Mouse (Mus musculus) cerebellum, adult 2 months (tissue): ENCODE data around the gene Nkrf.

Experiments used
- CTCF ChIP-seq: fragments of 200-500 bp; IDR thresholded peaks from 2 replicates; pipeline ENCODE4 v1.5.1; 2011; ENCODE audit warnings: low read depth, mild to moderate bottlenecking, control low read depth, low read length, moderate library complexity, borderline replicate concordance; ENCODE audit not compliant: insufficient read depth
- POLR2A ChIP-seq: fragments of 200-500 bp; IDR thresholded peaks from 2 replicates; pipeline ENCODE4 v1.6.1; 2011; ENCODE audit warnings: low read length, control low read depth, borderline replicate concordance; ENCODE audit not compliant: insufficient read depth

DNA sequence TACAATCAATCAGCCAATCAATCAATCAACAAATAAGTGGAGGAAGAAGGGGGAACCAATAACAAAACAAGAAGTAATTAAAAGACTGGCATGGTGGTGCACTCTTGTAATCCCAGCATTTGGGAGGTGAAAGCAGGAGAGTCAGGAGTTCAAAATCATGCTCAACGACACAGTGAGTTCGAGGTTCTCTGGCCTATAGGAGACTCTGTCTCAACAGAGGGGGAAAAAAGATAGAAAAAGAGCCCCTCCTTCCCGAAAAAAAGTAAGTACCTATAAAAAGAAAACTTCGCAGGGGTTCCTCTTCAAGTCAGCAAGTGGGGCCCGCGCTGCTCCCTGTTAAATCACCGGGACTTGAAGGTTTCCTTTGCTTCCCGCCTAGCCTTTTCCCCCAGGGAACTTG, 28.9 kb downstream of the Nkrf start, which contains the start of the genes Ube2a and C330007P06Rik:
- TF ChIP-seq CTCF (no peak), POLR2A (no peak)
